Mouse (Mus musculus) forebrain, embryonic 15.5 days (tissue): Measurements from ENCODE around the gene Lpcat3. TPM values are rescaled to one million over a fixed set of nuclear protein-coding genes. Genes with fewer than 3 reads are reported as not detected.
"Not testable (repeated sequence)": the region's sequence is repeated elsewhere in the genome, so short reads cannot be mapped to it uniquely, and the experiment has no call there.

Experiments used
- ATAC-seq: fragments of 200-750 bp; cut with Nextera tagmentation; replicated peaks from 2 replicates; pipeline ENCODE4 v1.8.0; 2017; ENCODE audit warnings: mild to moderate bottlenecking, moderate TSS enrichment, moderate library complexity
- H3K27ac ChIP-seq: fragments of 300-500 bp; sonication (generic); replicated peaks from 2 replicates; pipeline ENCODE4 v1.5.1; 2015; ENCODE audit warnings: mild to moderate bottlenecking, inconsistent platforms
- H3K27me3 ChIP-seq: fragments of 300-500 bp; sonication (generic); 2 replicates; pipeline ENCODE4 v1.6.1; 2015; ENCODE audit warnings: inconsistent platforms
- H3K36me3 ChIP-seq: fragments of 300-500 bp; sonication (generic); 2 replicates; pipeline ENCODE4 v1.6.1; 2015; ENCODE audit warnings: mild to moderate bottlenecking, inconsistent platforms
- H3K4me1 ChIP-seq: fragments of 300-500 bp; sonication (generic); 2 replicates; pipeline ENCODE4 v1.6.1; 2015; ENCODE audit warnings: inconsistent platforms
- H3K4me2 ChIP-seq: fragments of 300-500 bp; sonication (generic); replicated peaks from 2 replicates; pipeline ENCODE4 v1.6.1; 2015; ENCODE audit warnings: mild to moderate bottlenecking, inconsistent platforms
- H3K4me3 ChIP-seq: fragments of 300-500 bp; sonication (generic); 2 replicates; pipeline ENCODE4 v1.5.1; 2015; ENCODE audit warnings: mild to moderate bottlenecking, inconsistent platforms
- H3K9ac ChIP-seq: fragments of 300-500 bp; sonication (generic); replicated peaks from 2 replicates; pipeline ENCODE4 v1.6.1; 2015; ENCODE audit warnings: mild to moderate bottlenecking, inconsistent platforms
- H3K9me3 ChIP-seq: fragments of 300-500 bp; sonication (generic); 2 replicates; pipeline ENCODE4 v1.6.1; 2016; ENCODE audit warnings: inconsistent platforms
- WGBS: fragments of 180-500 bp; shearing (Covaris S2); methylation state at CpG from one replicate; pipeline ENCODE4 v1.1.7; 2015; ENCODE audit warnings: mixed read lengths; 5-methylcytosine and 5-hydroxymethylcytosine counted together
- polyA plus RNA-seq: library from polyadenylated mRNA; unstranded; fragments of >200 nt; fragmentation: Nextera tagmentation; extraction: Ambion mirVana; gene quantifications from 2 replicates; pipeline ENCODE4 v1.2.1, GENCODE M21; 2015

Lpcat3 gene
- 34.6 and 35.1 TPM in 2 replicates for polyA plus RNA-seq

- Histone ChIP-seq H3K27me3 (no peaks in the 10 kb centered on the region), H3K4me3 (peak within 1 kb of the TSS; percentile 84), H3K27ac (peak within 1 kb of the TSS; percentile 75), H3K9ac (peak within 1 kb of the TSS; percentile 60), H3K36me3 (no peaks in the 10 kb centered on the region), H3K9me3 (no peaks in the 10 kb centered on the region), H3K4me2 (peak within 1 kb of the TSS; percentile 57), H3K4me1 (peaks cover 11% of the 10 kb centered on the region)
- WGBS: under 1% methylated on average over 61 of the region's 87 CpGs
- ATAC-seq: peak; percentile 97
Observed at GRCm38 (mm10) chr6:124662477-124663423, at the start of gene Lpcat3. Gene Lpcat3, plus strand, starts transcription at chr6:124663027.

GRCm38 (mm10) chr6:124625612-124626011 lies 37.2 kb upstream of the Lpcat3 start:
- Histone ChIP-seq H3K9ac (no peak overlapping the region), H3K4me3 (no peak overlapping the region), H3K4me1 (no peaks in the 10 kb centered on the region), H3K9me3 (no peaks in the 10 kb centered on the region), H3K27me3 (no peaks in the 10 kb centered on the region), H3K36me3 (no peaks in the 10 kb centered on the region), H3K4me2 (no peak overlapping the region), H3K27ac (no peak overlapping the region)
- 93% methylated on average over 13 of the region's 13 CpGs for WGBS
- ATAC-seq: no peak

GRCm38 (mm10) chr6:124626184-124626583 lies 36.6 kb upstream of the Lpcat3 start:
- 53% methylated on average over 1 of the region's 1 CpGs for WGBS

GRCm38 (mm10) chr6:124630763-124631162 lies 32.1 kb upstream of the Lpcat3 start:
- Histone ChIP-seq H3K4me3 (no peak overlapping the region), H3K27me3 (no peaks in the 10 kb centered on the region), H3K9me3 (no peaks in the 10 kb centered on the region), H3K4me1 (no peaks in the 10 kb centered on the region), H3K27ac (no peak overlapping the region), H3K4me2 (no peak overlapping the region), H3K9ac (no peak overlapping the region), H3K36me3 (no peaks in the 10 kb centered on the region)
- 87% methylated on average over 4 of the region's 4 CpGs for WGBS
- ATAC-seq: no peak

More at GRCm38 (mm10) chr6:124626184-124626583, 36.6 kb upstream of the Lpcat3 start:
- H3K36me3 ChIP-seq, H3K27ac ChIP-seq, H3K9ac ChIP-seq, H3K4me1 ChIP-seq, H3K4me2 ChIP-seq, H3K27me3 ChIP-seq, H3K9me3 ChIP-seq, ATAC-seq, H3K4me3 ChIP-seq: not testable (repeated sequence)

- not testable (repeated sequence) for ATAC-seq, H3K36me3 ChIP-seq, H3K27me3 ChIP-seq, H3K9ac ChIP-seq, H3K4me1 ChIP-seq, H3K4me2 ChIP-seq, H3K9me3 ChIP-seq, H3K27ac ChIP-seq, H3K4me3 ChIP-seq
- WGBS: 82% methylated on average over 2 of the region's 2 CpGs
Observed at GRCm38 (mm10) chr6:124635985-124636384, 26.8 kb upstream of the Lpcat3 start, which contains the start of gene C1s2. Gene C1s2, minus strand, starts transcription at chr6:124636085.

- H3K27me3 ChIP-seq, H3K4me3 ChIP-seq, H3K9ac ChIP-seq, H3K4me1 ChIP-seq, H3K36me3 ChIP-seq, H3K27ac ChIP-seq, H3K4me2 ChIP-seq, H3K9me3 ChIP-seq, ATAC-seq: not testable (repeated sequence)
- 46% methylated on average over 6 of the region's 6 CpGs for WGBS
Observed at GRCm38 (mm10) chr6:124636858-124637460, 25.9 kb upstream of the Lpcat3 start.

GRCm38 (mm10) chr6:124640041-124640440 lies 22.8 kb upstream of the Lpcat3 start:
- 81% methylated on average over 4 of the region's 4 CpGs for WGBS

GRCm38 (mm10) chr6:124640997-124641396 lies 21.8 kb upstream of the Lpcat3 start:
- Histone ChIP-seq H3K27me3 (no peaks in the 10 kb centered on the region), H3K36me3 (no peaks in the 10 kb centered on the region), H3K4me3 (no peak overlapping the region), H3K9ac (no peak overlapping the region), H3K4me2 (no peak overlapping the region), H3K27ac (no peak overlapping the region), H3K4me1 (no peaks in the 10 kb centered on the region), H3K9me3 (no peaks in the 10 kb centered on the region)
- 40% methylated on average over 8 of the region's 8 CpGs for WGBS
- no peak for ATAC-seq

More at GRCm38 (mm10) chr6:124640041-124640440, 22.8 kb upstream of the Lpcat3 start:
- Histone ChIP-seq H3K27ac (no peak overlapping the region), H3K4me1 (no peaks in the 10 kb centered on the region), H3K9ac (no peak overlapping the region), H3K4me3 (no peak overlapping the region), H3K36me3 (no peaks in the 10 kb centered on the region), H3K9me3 (no peaks in the 10 kb centered on the region), H3K4me2 (no peak overlapping the region), H3K27me3 (no peaks in the 10 kb centered on the region)
- no peak for ATAC-seq

GRCm38 (mm10) chr6:124646394-124646793 lies 16.4 kb upstream of the Lpcat3 start:
- no peak for ATAC-seq
- no peaks in the 10 kb centered on the region for H3K4me1 ChIP-seq
- no peak overlapping the region for H3K9ac ChIP-seq
- 63% methylated on average over 1 of the region's 1 CpGs for WGBS
- no peaks in the 10 kb centered on the region for H3K27me3 ChIP-seq
- H3K27ac ChIP-seq: no peak overlapping the region
- H3K4me2 ChIP-seq: no peak overlapping the region
- H3K36me3 ChIP-seq: no peaks in the 10 kb centered on the region
- H3K4me3 ChIP-seq: no peak overlapping the region
- no peaks in the 10 kb centered on the region for H3K9me3 ChIP-seq

- no peaks in the 10 kb centered on the region for H3K36me3 ChIP-seq
- H3K4me1 ChIP-seq: no peaks in the 10 kb centered on the region
- 80% methylated on average over 6 of the region's 6 CpGs for WGBS
- H3K4me2 ChIP-seq: no peak overlapping the region
- ATAC-seq: no peak
- no peaks in the 10 kb centered on the region; the same call in 1 of the 2 replicates for H3K9me3 ChIP-seq
- H3K4me3 ChIP-seq: no peak overlapping the region
- H3K9ac ChIP-seq: no peak overlapping the region
- H3K27ac ChIP-seq: no peak overlapping the region
- H3K27me3 ChIP-seq: no peaks in the 10 kb centered on the region
Observed at GRCm38 (mm10) chr6:124655893-124656292, 6.9 kb upstream of the Lpcat3 start.

- no peak for ATAC-seq
- Histone ChIP-seq H3K9ac (no peak overlapping the region), H3K4me1 (peaks cover 5% of the 10 kb centered on the region; the same call in 1 of the 2 replicates), H3K36me3 (no peaks in the 10 kb centered on the region), H3K9me3 (no peaks in the 10 kb centered on the region; the same call in 1 of the 2 replicates), H3K4me3 (no peak overlapping the region), H3K4me2 (no peak overlapping the region), H3K27ac (no peak overlapping the region), H3K27me3 (no peaks in the 10 kb centered on the region)
- no CpG with 5 or more reads among the region's 2 CpGs for WGBS
Observed at GRCm38 (mm10) chr6:124658067-124658466, 4.8 kb upstream of the Lpcat3 start.

GRCm38 (mm10) chr6:124661156-124661806 lies 1.5 kb upstream of the Lpcat3 start:
- Histone ChIP-seq H3K4me1 (peaks cover 11% of the 10 kb centered on the region), H3K4me2 (no peak overlapping the region), H3K27ac (no peak overlapping the region), H3K9me3 (no peaks in the 10 kb centered on the region), H3K4me3 (no peak overlapping the region), H3K27me3 (no peaks in the 10 kb centered on the region), H3K9ac (no peak overlapping the region), H3K36me3 (no peaks in the 10 kb centered on the region)
- WGBS: 97% methylated on average over 4 of the region's 4 CpGs
- ATAC-seq: no peak
